Mouse (Mus musculus): ENCODE data around the gene Ulk1. TPM values are rescaled to one million over a fixed set of nuclear protein-coding genes. Genes with fewer than 3 reads are reported as not detected.
A peak's percentile ranks its signal among the peaks of the same experiment; 100 is the strongest.

Ulk1 gene
- polyA plus RNA-seq, 1 experiment from 2014 or later: 27.4 TPM

GRCm38 (mm10) chr5:110808821-110809666 lies 853 bp downstream of the Ulk1 start:
- ATAC-seq (replicated peaks; ENCODE audit: insufficient number of reproducible peaks, low FRiP score, low TSS enrichment, low read depth) (0 out of 2 replicates have a peak, but pooled peaks have one; percentile 3), DNase-seq (ENCODE audit: low spot score) (peak; percentile 40)
- H3K9me3 ChIP-seq (replicated peaks; ENCODE audit: control insufficient read depth, low read length): no peaks in the 10 kb centered on the region
- peak overlapping the region; percentile 97 for H3K9ac ChIP-seq (replicated peaks; ENCODE audit: low read length)
- H3K27me3 ChIP-seq (ENCODE audit: control insufficient read depth, insufficient read depth, low read length): no peaks in the 10 kb centered on the region
- H3K36me3 ChIP-seq (replicated peaks; ENCODE audit: control insufficient read depth, insufficient read depth, low read depth, low read length): peaks cover 3% of the 10 kb centered on the region; the same call in 1 of the 2 replicates
- WGBS: 2% methylated on average over 27 of the region's 27 CpGs
- peak overlapping the region; percentile 86 for H3K4me2 ChIP-seq (ENCODE audit: low read depth, low read length)
- peak overlapping the region; percentile 83; the same call in 1 of the 2 replicates for H3K27ac ChIP-seq (replicated peaks; ENCODE audit: low read depth, low read length)
- H3K4me1 ChIP-seq (ENCODE audit: control insufficient read depth, insufficient read depth, low read length): peaks cover 5% of the 10 kb centered on the region
- peak overlapping the region; percentile 96 for H3K4me3 ChIP-seq (ENCODE audit: low read depth, low read length)

GRCm38 (mm10) chr5:110808061-110808631 lies 1.8 kb downstream of the Ulk1 start:
- H3K4me3 ChIP-seq (ENCODE audit: low read depth, low read length): peak overlapping the region; percentile 96
- H3K4me1 ChIP-seq (ENCODE audit: control insufficient read depth, insufficient read depth, low read length): peaks cover 5% of the 10 kb centered on the region
- 3% methylated on average over 14 of the region's 14 CpGs for WGBS
- H3K27me3 ChIP-seq (ENCODE audit: control insufficient read depth, insufficient read depth, low read length): no peaks in the 10 kb centered on the region
- ATAC-seq (replicated peaks; ENCODE audit: insufficient number of reproducible peaks, low FRiP score, low TSS enrichment, low read depth) (peak; percentile 56; the same call in 1 of the 2 replicates), DNase-seq (ENCODE audit: low spot score) (peak; percentile 88)
- peak overlapping the region; percentile 86 for H3K4me2 ChIP-seq (ENCODE audit: low read depth, low read length)
- H3K9me3 ChIP-seq (replicated peaks; ENCODE audit: control insufficient read depth, low read length): no peaks in the 10 kb centered on the region
- 0 out of 2 replicates have a peak overlapping the region, but pooled peaks have one; percentile 28 for H3K27ac ChIP-seq (replicated peaks; ENCODE audit: low read depth, low read length)
- peak overlapping the region; percentile 97 for H3K9ac ChIP-seq (replicated peaks; ENCODE audit: low read length)
- H3K36me3 ChIP-seq (replicated peaks; ENCODE audit: control insufficient read depth, insufficient read depth, low read depth, low read length): peaks cover 3% of the 10 kb centered on the region; the same call in 1 of the 2 replicates

GRCm38 (mm10) chr5:110807453-110807852 lies 2.4 kb downstream of the Ulk1 start:
- no peak for ATAC-seq (replicated peaks; ENCODE audit: insufficient number of reproducible peaks, low FRiP score, low TSS enrichment, low read depth)
- H3K27ac ChIP-seq (replicated peaks; ENCODE audit: low read depth, low read length): no peak overlapping the region
- no peaks in the 10 kb centered on the region for H3K9me3 ChIP-seq (replicated peaks; ENCODE audit: control insufficient read depth, low read length)
- H3K9ac ChIP-seq (replicated peaks; ENCODE audit: low read length): peak overlapping the region; percentile 97
- H3K4me1 ChIP-seq (ENCODE audit: control insufficient read depth, insufficient read depth, low read length): peaks cover 5% of the 10 kb centered on the region
- no peak for DNase-seq (ENCODE audit: low spot score)
- 80% methylated on average over 4 of the region's 4 CpGs for WGBS
- peaks cover 3% of the 10 kb centered on the region; the same call in 1 of the 2 replicates for H3K36me3 ChIP-seq (replicated peaks; ENCODE audit: control insufficient read depth, insufficient read depth, low read depth, low read length)
- H3K4me3 ChIP-seq (ENCODE audit: low read depth, low read length): peak overlapping the region; percentile 96
- peak overlapping the region; percentile 86 for H3K4me2 ChIP-seq (ENCODE audit: low read depth, low read length)
- no peaks in the 10 kb centered on the region for H3K27me3 ChIP-seq (ENCODE audit: control insufficient read depth, insufficient read depth, low read length)

- Histone ChIP-seq H3K4me3 (ENCODE audit: low read depth, low read length) (no peak overlapping the region), H3K27ac (replicated peaks; ENCODE audit: low read depth, low read length) (no peak overlapping the region), H3K36me3 (replicated peaks; ENCODE audit: control insufficient read depth, insufficient read depth, low read depth, low read length) (peaks cover 3% of the 10 kb centered on the region; the same call in 1 of the 2 replicates), H3K4me1 (ENCODE audit: control insufficient read depth, insufficient read depth, low read length) (peaks cover 5% of the 10 kb centered on the region), H3K9me3 (replicated peaks; ENCODE audit: control insufficient read depth, low read length) (no peaks in the 10 kb centered on the region), H3K27me3 (ENCODE audit: control insufficient read depth, insufficient read depth, low read length) (no peaks in the 10 kb centered on the region), H3K4me2 (ENCODE audit: low read depth, low read length) (no peak overlapping the region), H3K9ac (replicated peaks; ENCODE audit: low read length) (no peak overlapping the region)
- no peak for ATAC-seq (replicated peaks; ENCODE audit: insufficient number of reproducible peaks, low FRiP score, low TSS enrichment, low read depth)
- no peak for DNase-seq (ENCODE audit: low spot score)
- WGBS: 68% methylated on average over 1 of the region's 1 CpGs
Observed at GRCm38 (mm10) chr5:110806676-110807075, 3.2 kb downstream of the Ulk1 start.

- Histone ChIP-seq H3K9ac (replicated peaks; ENCODE audit: low read length) (no peak overlapping the region), H3K36me3 (replicated peaks; ENCODE audit: control insufficient read depth, insufficient read depth, low read depth, low read length) (peaks cover 3% of the 10 kb centered on the region; the same call in 1 of the 2 replicates), H3K9me3 (replicated peaks; ENCODE audit: control insufficient read depth, low read length) (no peaks in the 10 kb centered on the region), H3K4me3 (ENCODE audit: low read depth, low read length) (no peak overlapping the region), H3K27me3 (ENCODE audit: control insufficient read depth, insufficient read depth, low read length) (no peaks in the 10 kb centered on the region), H3K27ac (replicated peaks; ENCODE audit: low read depth, low read length) (no peak overlapping the region), H3K4me1 (ENCODE audit: control insufficient read depth, insufficient read depth, low read length) (peaks cover 5% of the 10 kb centered on the region), H3K4me2 (ENCODE audit: low read depth, low read length) (no peak overlapping the region)
- WGBS: 91% methylated on average over 4 of the region's 4 CpGs
- no peak for DNase-seq (ENCODE audit: low spot score)
- no peak for ATAC-seq (replicated peaks; ENCODE audit: insufficient number of reproducible peaks, low FRiP score, low TSS enrichment, low read depth)
Observed at GRCm38 (mm10) chr5:110806154-110806553, 3.7 kb downstream of the Ulk1 start.

DNA sequence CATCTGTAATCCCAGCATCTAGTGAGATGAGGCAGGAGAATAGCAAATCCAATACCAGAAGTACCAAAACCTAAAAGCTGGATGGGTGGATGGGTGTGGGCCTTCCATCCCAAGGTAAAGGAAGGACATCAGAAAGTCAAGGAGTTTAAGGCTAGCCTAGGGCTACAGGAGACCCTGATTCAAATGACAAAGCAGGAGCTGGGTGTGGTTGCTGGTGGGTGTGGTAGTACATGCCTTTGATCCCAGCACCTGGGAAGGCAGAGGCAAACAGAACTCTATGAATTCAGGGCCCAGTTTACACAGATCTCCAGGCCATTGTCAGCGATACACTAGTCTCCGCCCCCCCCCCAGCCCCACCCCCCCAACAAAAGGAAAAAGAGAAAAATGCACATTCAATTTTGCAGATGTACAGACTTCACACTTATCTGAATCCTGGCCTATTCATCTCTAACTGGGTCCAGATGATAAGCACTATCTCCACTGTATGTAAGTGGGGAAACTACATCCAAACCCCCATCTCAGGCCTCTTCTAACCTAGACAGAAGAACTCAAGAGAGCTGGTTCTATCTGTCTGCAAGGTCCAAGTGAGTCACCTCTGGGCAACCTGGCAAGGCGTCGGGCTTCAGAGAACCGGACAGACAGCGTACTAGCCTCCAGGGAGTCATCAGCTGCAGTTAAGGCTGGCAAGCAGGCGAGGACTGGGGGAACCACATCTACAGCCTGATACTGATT lies 5.7 kb downstream of the Ulk1 start:
- Histone ChIP-seq H3K4me2 (ENCODE audit: low read depth, low read length) (no peak overlapping the region), H3K36me3 (replicated peaks; ENCODE audit: control insufficient read depth, insufficient read depth, low read depth, low read length) (peaks cover 3% of the 10 kb centered on the region), H3K4me1 (ENCODE audit: control insufficient read depth, insufficient read depth, low read length) (peaks cover 5% of the 10 kb centered on the region), H3K27ac (replicated peaks; ENCODE audit: low read depth, low read length) (no peak overlapping the region), H3K27me3 (ENCODE audit: control insufficient read depth, insufficient read depth, low read length) (no peaks in the 10 kb centered on the region), H3K9me3 (replicated peaks; ENCODE audit: control insufficient read depth, low read length) (no peaks in the 10 kb centered on the region), H3K4me3 (ENCODE audit: low read depth, low read length) (no peak overlapping the region), H3K9ac (replicated peaks; ENCODE audit: low read length) (no peak overlapping the region)
- DNase-seq (ENCODE audit: low spot score) (no peak), ATAC-seq (replicated peaks; ENCODE audit: insufficient number of reproducible peaks, low FRiP score, low TSS enrichment, low read depth) (no peak)
- WGBS: 89% methylated on average over 7 of the region's 7 CpGs

- Histone ChIP-seq H3K4me3 (ENCODE audit: low read depth, low read length) (no peak overlapping the region), H3K27ac (replicated peaks; ENCODE audit: low read depth, low read length) (no peak overlapping the region), H3K4me1 (ENCODE audit: control insufficient read depth, insufficient read depth, low read length) (peaks cover 3% of the 10 kb centered on the region), H3K4me2 (ENCODE audit: low read depth, low read length) (no peak overlapping the region), H3K9ac (replicated peaks; ENCODE audit: low read length) (no peak overlapping the region), H3K36me3 (replicated peaks; ENCODE audit: control insufficient read depth, insufficient read depth, low read depth, low read length) (peaks cover 5% of the 10 kb centered on the region), H3K27me3 (ENCODE audit: control insufficient read depth, insufficient read depth, low read length) (no peaks in the 10 kb centered on the region), H3K9me3 (replicated peaks; ENCODE audit: control insufficient read depth, low read length) (no peaks in the 10 kb centered on the region)
- DNase-seq (ENCODE audit: low spot score) (no peak), ATAC-seq (replicated peaks; ENCODE audit: insufficient number of reproducible peaks, low FRiP score, low TSS enrichment, low read depth) (no peak)
Observed at GRCm38 (mm10) chr5:110802809-110803208, 7.1 kb downstream of the Ulk1 start.

Measured in embryonic facial prominence, embryonic 11.5 days (tissue).